Comparison of ENCODE assay signal across 26 mouse cellular contexts in genomic region chr12:58474181-58474580, GRCm38 (mm10).
"Had no signal": no experiment of that assay in that cellular context is flagged by ENCODE, and none has a peak within 500 bp of the region (broad histone marks: within the 10 kb centered on the region; RNA-seq: fewer than 3 reads in every experiment).

No protein-coding gene starts in this region.

- H3K36me3 ChIP-seq: embryonic facial prominence, embryonic 10.5 days; embryonic facial prominence, embryonic 12.5 days; embryonic facial prominence, embryonic 13.5 days; embryonic facial prominence, embryonic 15.5 days; forebrain, embryonic 10.5 days; forebrain, embryonic 12.5 days; forebrain, embryonic 15.5 days; heart, embryonic 10.5 days; heart, embryonic 12.5 days had no signal

- H3K27ac ChIP-seq: embryonic facial prominence, embryonic 10.5 days; embryonic facial prominence, embryonic 12.5 days; embryonic facial prominence, embryonic 13.5 days; embryonic facial prominence, embryonic 15.5 days; forebrain, embryonic 10.5 days; forebrain, embryonic 12.5 days; forebrain, embryonic 13.5 days; forebrain, embryonic 15.5 days; gastrocnemius, adult 2 months; heart, adult 2 months; heart, embryonic 10.5 days had no signal

- H3K4me3 ChIP-seq: embryonic facial prominence, embryonic 10.5 days; embryonic facial prominence, embryonic 12.5 days; embryonic facial prominence, embryonic 13.5 days; embryonic facial prominence, embryonic 15.5 days; erythroblast, embryonic 14.5 days; forebrain, embryonic 10.5 days; forebrain, embryonic 12.5 days; forebrain, embryonic 13.5 days; forebrain, embryonic 15.5 days; gastrocnemius, adult 2 months; heart, adult 2 months; heart, embryonic 10.5 days; heart, embryonic 12.5 days had no signal

- H3K4me1 ChIP-seq: embryonic facial prominence, embryonic 12.5 days; embryonic facial prominence, embryonic 13.5 days; embryonic facial prominence, embryonic 15.5 days; forebrain, embryonic 12.5 days; forebrain, embryonic 13.5 days; forebrain, embryonic 15.5 days; heart, embryonic 10.5 days had no signal

- ATAC-seq: forebrain, embryonic 13.5 days; forebrain, embryonic 14.5 days; forebrain, embryonic 15.5 days; forebrain, embryonic 16.5 days had no signal

- H3K27me3 ChIP-seq: embryonic facial prominence, embryonic 12.5 days; embryonic facial prominence, embryonic 13.5 days; embryonic facial prominence, embryonic 15.5 days; forebrain, embryonic 12.5 days; forebrain, embryonic 13.5 days; forebrain, embryonic 15.5 days; heart, embryonic 12.5 days had no signal

- H3K4me2 ChIP-seq: embryonic facial prominence, embryonic 12.5 days; embryonic facial prominence, embryonic 13.5 days; embryonic facial prominence, embryonic 15.5 days; forebrain, embryonic 12.5 days; forebrain, embryonic 13.5 days; forebrain, embryonic 15.5 days; heart, embryonic 11.5 days; heart, embryonic 12.5 days had no signal

- H3K9me3 ChIP-seq: embryonic facial prominence, embryonic 10.5 days; embryonic facial prominence, embryonic 12.5 days; embryonic facial prominence, embryonic 13.5 days; embryonic facial prominence, embryonic 15.5 days; forebrain, embryonic 10.5 days; forebrain, embryonic 12.5 days; forebrain, embryonic 13.5 days; forebrain, embryonic 15.5 days; heart, embryonic 10.5 days; heart, embryonic 12.5 days had no signal

- H3K9ac ChIP-seq: embryonic facial prominence, embryonic 12.5 days; embryonic facial prominence, embryonic 13.5 days; embryonic facial prominence, embryonic 15.5 days; forebrain, embryonic 12.5 days; forebrain, embryonic 13.5 days; forebrain, embryonic 15.5 days; heart, embryonic 12.5 days had no signal

- DNase-seq: cerebellum, postnatal 10 days; cerebellum, postnatal 14 days; cerebellum, postnatal 25 days; cerebellum, postnatal 36 days; gastrocnemius, adult 2 months; gastrocnemius, postnatal 10 days; gastrocnemius, postnatal 14 days; gastrocnemius, postnatal 25 days; gastrocnemius, postnatal 36 days; heart, adult 11 months; heart, adult 18-20 months; heart, adult 2 months had no signal
